Mouse (Mus musculus) left cerebral cortex, postnatal 36 days (tissue): ENCODE data around the gene Ccl26. TPM values are rescaled to one million over a fixed set of nuclear protein-coding genes. Genes with fewer than 3 reads are reported as not detected.

Experiments
- DNase-seq, 2 experiments: peaks; one replicate each; pipeline ENCODE4 v3.0.0; 2021 to 2022; ENCODE audit warnings: low spot score in 2 of 2, mixed read lengths in 1 of 2
- intact Hi-C: fragments of 180-260 bp; cut with DNase I; formaldehyde crosslinking; loops from one replicate; pipeline ENCODE4 v1.15.1; 2025
- total RNA-seq, 2 experiments: library from RNA; stranded (reverse); gene quantifications; 2 replicates each; pipeline ENCODE4 v1.2.3; 2021

The Ccl26 gene
- total RNA-seq, 2 experiments from 2014 or later, result not detected

GRCm38 (mm10) chr5:135544865-135545797, 18.2 kb downstream of the Ccl26 start, which contains the start of gene Hip1:
Gene Hip1, minus strand, starts transcription at chr5:135545120.
- intact Hi-C loops, result loop anchor here (5.0 kb wide), 1 partner anchor 143 kb away; no protein-coding TSS in a partner anchor
- DNase-seq, result peak; percentile 99 to 100

- intact Hi-C loops, result no loop called here
- no peak for DNase-seq
Observed at GRCm38 (mm10) chr5:135544032-135544558, 19.3 kb downstream of the Ccl26 start.

GRCm38 (mm10) chr5:135537794-135538214, 25.6 kb downstream of the Ccl26 start:
- intact Hi-C loops, result no loop called here
- DNase-seq, result no peak

- intact Hi-C loops, result no loop called here
- no peak for DNase-seq
Observed at GRCm38 (mm10) chr5:135537326-135537725, 26.0 kb downstream of the Ccl26 start.

- no peak for DNase-seq
- intact Hi-C loops, result no loop called here
Observed at GRCm38 (mm10) chr5:135535867-135536266, 27.5 kb downstream of the Ccl26 start.

- no peak for DNase-seq
- intact Hi-C loops, result no loop called here
Observed at GRCm38 (mm10) chr5:135533431-135533830, 29.9 kb downstream of the Ccl26 start.

GRCm38 (mm10) chr5:135531306-135531845, 32.0 kb downstream of the Ccl26 start:
- intact Hi-C loops, result no loop called here
- DNase-seq, result no peak

GRCm38 (mm10) chr5:135529964-135530363, 33.4 kb downstream of the Ccl26 start:
- intact Hi-C loops, result no loop called here
- no peak for DNase-seq

- intact Hi-C loops, result no loop called here
- DNase-seq, result no peak
Observed at GRCm38 (mm10) chr5:135529310-135529709, 34.1 kb downstream of the Ccl26 start.

- intact Hi-C loops, result no loop called here
Observed at GRCm38 (mm10) chr5:135527986-135528385, 35.4 kb downstream of the Ccl26 start.

GRCm38 (mm10) chr5:135524660-135525560, 38.5 kb downstream of the Ccl26 start:
- intact Hi-C loops, result no loop called here
- DNase-seq, result peak in 1 of 2 experiments; percentile 17

More at GRCm38 (mm10) chr5:135527986-135528385, 35.4 kb downstream of the Ccl26 start:
- DNase-seq, result no peak

GRCm38 (mm10) chr5:135524087-135524486, 39.3 kb downstream of the Ccl26 start:
- intact Hi-C loops, result no loop called here
- no peak for DNase-seq

- intact Hi-C loops, result no loop called here
- DNase-seq, result no peak
Observed at GRCm38 (mm10) chr5:135522111-135522722, 41.2 kb downstream of the Ccl26 start.

- no peak for DNase-seq
- intact Hi-C loops, result no loop called here
Observed at GRCm38 (mm10) chr5:135517348-135517883, 46.0 kb downstream of the Ccl26 start.

GRCm38 (mm10) chr5:135513131-135513530, 50.2 kb downstream of the Ccl26 start:
- intact Hi-C loops, result no loop called here
- no peak for DNase-seq

GRCm38 (mm10) chr5:135511105-135511504, 52.3 kb downstream of the Ccl26 start:
- intact Hi-C loops, result no loop called here
- DNase-seq, result no peak
